Mouse (Mus musculus) hindbrain, embryonic 15.5 days (tissue): ENCODE data around the gene Defb19. TPM values are rescaled to one million over a fixed set of nuclear protein-coding genes. Genes with fewer than 3 reads are reported as not detected.

ENCODE experiments used
- ATAC-seq: fragments of 200-750 bp; cut with Nextera tagmentation; 2 replicates; pipeline ENCODE4 v1.8.0; 2017; ENCODE audit warnings: low read depth, moderate number of reproducible peaks, moderate TSS enrichment; ENCODE audit not compliant: low FRiP score
- H3K27ac ChIP-seq: fragments of 300-500 bp; sonication (generic); replicated peaks from 2 replicates; pipeline ENCODE4 v1.5.1; 2015; ENCODE audit warnings: mild to moderate bottlenecking, inconsistent platforms
- H3K27me3 ChIP-seq: fragments of 300-500 bp; sonication (generic); 2 replicates; pipeline ENCODE4 v1.6.1; 2015; ENCODE audit warnings: control low read depth, inconsistent platforms
- H3K36me3 ChIP-seq: fragments of 300-500 bp; sonication (generic); 2 replicates; pipeline ENCODE4 v1.6.1; 2015; ENCODE audit warnings: control low read depth, inconsistent platforms
- H3K4me1 ChIP-seq: fragments of 300-500 bp; sonication (generic); replicated peaks from 2 replicates; pipeline ENCODE4 v1.6.1; 2015; ENCODE audit warnings: control low read depth, inconsistent platforms
- H3K4me2 ChIP-seq: fragments of 300-500 bp; sonication (generic); 2 replicates; pipeline ENCODE4 v1.6.1; 2015; ENCODE audit warnings: moderate library complexity, mild to moderate bottlenecking, inconsistent platforms
- H3K4me3 ChIP-seq: fragments of 300-500 bp; sonication (generic); 2 replicates; pipeline ENCODE4 v1.5.1; 2015; ENCODE audit warnings: mild to moderate bottlenecking, inconsistent platforms
- H3K9ac ChIP-seq: fragments of 300-500 bp; sonication (generic); 2 replicates; pipeline ENCODE4 v1.6.1; 2015; ENCODE audit warnings: inconsistent platforms
- H3K9me3 ChIP-seq: fragments of 300-500 bp; sonication (generic); 2 replicates; pipeline ENCODE4 v1.6.1; 2016; ENCODE audit warnings: control low read depth, inconsistent platforms
- WGBS: fragments of 180-500 bp; shearing (Covaris S2); methylation state at CpG from one replicate; pipeline ENCODE4 v1.1.7; 2015; 5-methylcytosine and 5-hydroxymethylcytosine counted together
- polyA plus RNA-seq: library from polyadenylated mRNA; unstranded; fragments of >200 nt; fragmentation: Nextera tagmentation; extraction: Ambion mirVana; gene quantifications from 2 replicates; pipeline ENCODE4 v1.2.1, GENCODE M21; 2015

Gene Defb19
- polyA plus RNA-seq, 1 experiment from 2014 or later: not detected

DNA sequence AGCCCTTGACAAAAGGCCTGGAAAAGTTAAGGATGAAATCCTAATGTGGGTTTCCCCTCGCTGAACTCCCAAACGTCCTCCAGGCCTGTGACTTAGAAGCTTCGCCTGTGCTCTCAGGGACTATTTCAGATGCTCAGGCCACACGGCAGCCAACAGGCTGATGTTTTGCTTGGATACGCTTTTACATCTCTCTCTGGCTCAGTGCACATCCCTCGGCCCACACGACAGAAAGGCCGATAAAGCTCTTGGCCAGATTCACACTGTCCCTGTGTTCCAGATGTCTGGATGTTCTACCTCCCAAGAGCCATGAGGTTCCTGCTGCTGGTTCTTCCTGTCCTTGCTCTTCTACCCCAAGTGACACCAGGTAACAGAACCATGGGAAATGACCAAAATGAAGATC is 6.6 kb downstream of the Defb19 start:
- no peak overlapping the region for H3K27ac ChIP-seq
- no peak overlapping the region for H3K4me3 ChIP-seq
- H3K4me1 ChIP-seq: no peaks in the 10 kb centered on the region
- no peak overlapping the region for H3K4me2 ChIP-seq
- no peaks in the 10 kb centered on the region for H3K36me3 ChIP-seq
- no peak for ATAC-seq
- H3K9me3 ChIP-seq: no peaks in the 10 kb centered on the region
- no peak overlapping the region for H3K9ac ChIP-seq
- no peaks in the 10 kb centered on the region for H3K27me3 ChIP-seq
- WGBS: 92% methylated on average over 8 of the region's 8 CpGs

DNA sequence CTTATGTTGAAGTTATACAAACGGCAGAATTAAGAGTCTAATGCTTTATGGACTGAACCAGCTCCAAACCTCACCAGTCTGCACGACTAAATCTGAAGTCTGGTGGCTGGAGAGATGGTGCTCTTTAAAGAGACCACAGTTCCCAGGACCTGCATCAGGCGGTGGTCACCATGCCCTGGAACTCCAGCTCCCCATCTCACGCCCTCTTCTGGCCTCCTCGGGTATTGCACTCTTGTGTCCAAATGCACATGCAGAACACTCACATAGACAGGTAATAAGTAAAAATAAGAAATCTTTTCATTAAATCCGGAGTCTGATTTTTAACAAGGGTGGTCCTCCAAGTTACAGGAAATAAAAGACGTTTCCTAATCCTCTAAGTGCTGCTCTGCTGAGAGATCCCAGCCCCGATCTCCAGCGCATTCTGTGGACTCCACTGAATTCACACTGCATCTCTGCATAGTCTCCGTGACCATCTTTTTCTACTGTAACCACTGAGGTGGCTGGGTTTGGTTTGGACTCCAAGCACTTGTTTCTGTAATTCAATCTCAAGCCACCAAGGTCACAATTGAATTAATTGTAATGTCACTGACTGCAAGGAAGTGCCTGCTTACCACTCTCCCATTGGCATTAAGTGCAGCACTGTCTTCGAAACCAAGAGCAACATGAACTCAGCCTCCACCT is 7.9 kb downstream of the Defb19 start, which contains the start of gene Defb21:
TSS of gene Defb21 (plus strand) at position 631 of the 681 bp plus-strand sequence.
- H3K9ac ChIP-seq: no peak within 1 kb of the TSS
- H3K4me3 ChIP-seq: no peak within 1 kb of the TSS
- WGBS: 65% methylated on average over 11 of the region's 11 CpGs
- no peak within 1 kb of the TSS for H3K4me2 ChIP-seq
- H3K4me1 ChIP-seq: no peaks in the 10 kb centered on the region
- no peak within 1 kb of the TSS for H3K27ac ChIP-seq
- H3K36me3 ChIP-seq: no peaks in the 10 kb centered on the region
- ATAC-seq: no peak
- H3K9me3 ChIP-seq: no peaks in the 10 kb centered on the region
- no peaks in the 10 kb centered on the region for H3K27me3 ChIP-seq

DNA sequence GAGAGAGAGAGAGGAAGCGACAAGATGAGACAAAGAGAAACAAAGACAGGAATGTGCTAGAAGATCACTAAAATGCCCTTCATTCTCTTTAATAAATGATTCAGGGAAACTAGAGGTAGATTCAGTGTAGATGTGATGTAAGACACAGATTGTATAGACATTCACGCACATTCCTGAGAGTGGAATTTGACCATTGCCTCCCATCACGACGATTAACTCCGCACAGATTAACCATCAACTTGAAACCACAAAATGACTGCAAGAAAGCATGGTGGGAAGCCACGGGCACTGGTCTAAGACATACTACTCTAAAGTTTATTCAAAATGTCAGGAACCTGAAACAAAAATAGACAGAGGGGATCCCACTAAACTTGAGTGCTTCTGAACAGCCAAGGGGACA is 9.8 kb downstream of the Defb19 start:
- no peaks in the 10 kb centered on the region for H3K36me3 ChIP-seq
- H3K4me3 ChIP-seq: no peak overlapping the region
- H3K27ac ChIP-seq: no peak overlapping the region
- ATAC-seq: no peak
- H3K9ac ChIP-seq: no peak overlapping the region
- H3K9me3 ChIP-seq: no peaks in the 10 kb centered on the region
- WGBS: 84% methylated on average over 6 of the region's 6 CpGs
- no peak overlapping the region for H3K4me2 ChIP-seq
- H3K27me3 ChIP-seq: no peaks in the 10 kb centered on the region
- H3K4me1 ChIP-seq: no peaks in the 10 kb centered on the region

DNA sequence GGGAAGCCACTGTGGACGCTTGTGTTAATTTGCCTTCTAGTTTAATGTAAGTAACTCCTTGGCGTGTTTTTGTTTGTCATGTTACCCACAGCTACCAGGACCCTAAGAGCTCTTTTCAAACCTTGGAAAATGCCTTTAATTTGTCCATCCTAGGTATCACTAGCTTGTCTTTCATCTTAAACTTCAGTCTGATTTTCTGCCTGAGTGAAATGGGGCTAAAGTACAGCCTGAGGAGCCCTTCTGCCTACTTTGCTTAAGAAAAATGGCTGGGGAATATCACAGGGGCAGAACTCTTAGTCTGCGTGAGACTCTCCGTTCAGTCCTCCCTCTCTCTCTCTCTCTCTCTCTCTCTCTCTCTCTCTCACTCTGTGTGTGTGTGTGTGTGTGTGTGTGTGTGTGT is 10.2 kb downstream of the Defb19 start:
- H3K27me3 ChIP-seq: no peaks in the 10 kb centered on the region
- WGBS: 83% methylated on average over 4 of the region's 4 CpGs
- H3K4me1 ChIP-seq: no peaks in the 10 kb centered on the region
- H3K27ac ChIP-seq: no peak overlapping the region
- H3K9ac ChIP-seq: no peak overlapping the region
- no peak overlapping the region for H3K4me2 ChIP-seq
- no peaks in the 10 kb centered on the region for H3K36me3 ChIP-seq
- H3K9me3 ChIP-seq: no peaks in the 10 kb centered on the region
- H3K4me3 ChIP-seq: no peak overlapping the region
- ATAC-seq: no peak

DNA sequence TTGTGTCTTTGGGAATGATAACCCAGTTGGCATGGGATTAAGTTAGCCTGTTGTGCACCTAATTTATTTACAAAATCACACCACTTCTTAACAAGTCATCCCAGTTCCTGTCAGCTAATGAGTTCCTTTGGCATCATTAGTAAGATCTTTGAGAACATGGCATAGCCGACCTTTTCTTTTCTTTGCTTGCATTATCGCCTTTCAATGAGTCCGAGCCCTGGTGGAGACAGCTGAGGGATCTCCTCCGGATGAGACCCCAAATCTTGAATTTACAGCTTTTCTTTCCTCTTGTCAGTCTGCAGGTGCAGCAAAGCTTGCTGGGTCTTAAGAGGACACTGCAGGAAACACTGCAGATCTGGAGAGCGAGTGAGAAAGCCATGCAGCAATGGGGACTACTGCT is 11.1 kb downstream of the Defb19 start, which contains the start of gene Gm17416:
TSS of gene Gm17416 (plus strand) at position 301 of the 400 bp plus-strand sequence.
- no peak for ATAC-seq
- Histone ChIP-seq H3K9ac (no peak within 1 kb of the TSS), H3K4me3 (no peak within 1 kb of the TSS), H3K36me3 (no peaks in the 10 kb centered on the region), H3K27ac (no peak within 1 kb of the TSS), H3K27me3 (no peaks in the 10 kb centered on the region), H3K4me2 (no peak within 1 kb of the TSS), H3K4me1 (no peaks in the 10 kb centered on the region), H3K9me3 (no peaks in the 10 kb centered on the region)
- WGBS: 88% methylated on average over 5 of the region's 5 CpGs

DNA sequence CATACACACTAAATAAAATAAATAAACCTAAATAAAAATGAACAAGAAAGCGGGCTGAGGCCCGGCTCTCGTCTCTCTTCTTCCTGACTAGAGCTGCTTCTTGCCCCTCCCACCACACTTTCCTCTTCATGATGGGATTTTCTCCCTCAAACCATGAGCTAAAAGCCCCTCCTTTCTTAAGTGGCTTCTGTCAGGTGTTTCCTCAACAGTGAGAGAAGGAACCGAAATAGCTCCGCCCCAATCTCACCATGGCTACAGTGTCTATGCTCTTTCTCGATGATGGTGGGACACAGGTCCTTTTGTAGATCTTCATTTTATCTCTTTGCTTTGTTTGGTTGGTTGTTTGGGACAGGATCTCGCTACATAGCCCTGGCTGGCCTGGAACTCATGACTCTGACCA is 23.5 kb downstream of the Defb19 start:
- WGBS: 89% methylated on average over 7 of the region's 7 CpGs
- ATAC-seq: no peak
- Histone ChIP-seq H3K27ac (no peak overlapping the region), H3K27me3 (no peaks in the 10 kb centered on the region), H3K36me3 (no peaks in the 10 kb centered on the region), H3K4me1 (no peaks in the 10 kb centered on the region), H3K9ac (no peak overlapping the region), H3K4me2 (no peak overlapping the region), H3K4me3 (no peak overlapping the region), H3K9me3 (no peaks in the 10 kb centered on the region)

DNA sequence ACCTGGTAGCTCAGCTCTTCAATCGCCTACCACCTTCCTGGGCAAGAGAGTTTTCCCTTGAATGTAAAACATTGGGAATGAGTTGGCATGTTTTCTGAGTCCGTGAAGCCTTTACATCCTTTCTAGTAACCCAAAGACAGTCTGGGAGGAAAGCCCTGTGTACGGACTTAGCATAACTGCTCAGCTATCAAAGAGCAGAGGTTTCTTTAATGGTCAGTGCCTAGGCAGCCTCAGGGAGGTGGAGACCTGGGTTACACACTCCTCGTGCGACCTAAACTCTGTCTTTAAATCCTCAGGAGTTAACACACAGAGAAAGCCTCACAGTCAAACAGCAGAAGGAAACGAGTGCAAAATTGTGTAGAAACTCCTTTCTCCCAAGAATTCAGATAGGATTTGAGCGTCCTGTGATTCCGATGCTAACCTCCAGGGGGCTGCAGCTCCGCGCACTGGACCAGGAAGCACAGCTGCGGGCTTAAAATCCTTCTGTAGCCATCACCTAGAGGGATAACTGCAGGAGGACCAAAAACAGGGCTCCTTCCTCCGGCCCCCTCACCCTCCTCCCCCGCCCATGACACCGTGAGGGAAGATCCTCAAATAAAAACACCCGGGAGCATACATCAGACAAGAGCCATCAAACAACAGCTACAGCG is 26.2 kb downstream of the Defb19 start:
- Histone ChIP-seq H3K36me3 (no peaks in the 10 kb centered on the region), H3K27ac (no peak overlapping the region), H3K9ac (0 out of 2 replicates have a peak overlapping the region, but pooled peaks have one; percentile 13), H3K9me3 (no peaks in the 10 kb centered on the region), H3K4me3 (peak overlapping the region; percentile 17; the same call in 1 of the 2 replicates), H3K4me2 (peak overlapping the region; percentile 50), H3K4me1 (no peaks in the 10 kb centered on the region), H3K27me3 (no peaks in the 10 kb centered on the region)
- peak; percentile 45; the same call in 1 of the 2 replicates for ATAC-seq
- 16% methylated on average over 16 of the region's 16 CpGs for WGBS

DNA sequence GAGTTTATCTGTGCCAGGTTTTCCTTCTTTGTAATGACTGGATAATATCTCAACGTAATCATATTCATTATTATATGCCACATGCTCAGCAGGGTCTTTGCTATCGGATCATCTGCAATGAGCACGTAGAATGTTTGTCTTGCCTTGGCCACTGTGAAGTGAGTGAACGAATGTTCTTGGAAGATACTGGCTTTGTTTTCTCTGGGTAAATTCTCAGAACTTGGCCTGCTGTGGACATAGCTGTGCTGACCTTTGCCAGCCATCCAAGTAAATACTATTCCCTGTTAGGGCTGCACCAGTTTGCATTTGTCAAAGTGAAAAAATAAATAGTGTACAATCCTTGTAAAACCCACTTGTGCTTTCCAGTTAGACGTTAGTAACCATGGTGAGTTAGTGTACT is 32.0 kb downstream of the Defb19 start:
- Histone ChIP-seq H3K4me1 (no peaks in the 10 kb centered on the region), H3K4me2 (no peak overlapping the region), H3K27me3 (no peaks in the 10 kb centered on the region), H3K36me3 (no peaks in the 10 kb centered on the region), H3K4me3 (no peak overlapping the region), H3K27ac (no peak overlapping the region), H3K9me3 (no peaks in the 10 kb centered on the region), H3K9ac (no peak overlapping the region)
- 64% methylated on average over 5 of the region's 5 CpGs for WGBS
- no peak for ATAC-seq

DNA sequence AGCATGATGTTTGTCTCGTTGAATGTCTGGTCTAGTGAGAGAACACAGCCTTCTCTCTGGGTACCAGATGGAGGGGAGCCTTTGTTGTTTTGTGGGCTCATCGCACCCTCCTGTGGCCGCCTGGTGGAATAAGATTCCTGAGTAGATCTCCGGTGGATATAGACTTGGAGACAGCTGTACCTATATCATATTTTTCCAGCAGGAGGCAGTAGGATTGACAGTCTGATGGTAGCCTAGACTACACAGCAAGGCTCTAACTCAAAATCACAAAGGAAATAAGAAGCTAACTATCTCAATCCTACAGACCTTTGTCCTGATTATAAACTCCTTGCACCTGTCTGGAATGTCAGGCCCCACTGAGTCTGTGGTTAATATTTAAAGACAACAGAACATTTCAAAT is 35.4 kb downstream of the Defb19 start:
- WGBS: 19% methylated on average over 4 of the region's 4 CpGs
- ATAC-seq: no peak

DNA sequence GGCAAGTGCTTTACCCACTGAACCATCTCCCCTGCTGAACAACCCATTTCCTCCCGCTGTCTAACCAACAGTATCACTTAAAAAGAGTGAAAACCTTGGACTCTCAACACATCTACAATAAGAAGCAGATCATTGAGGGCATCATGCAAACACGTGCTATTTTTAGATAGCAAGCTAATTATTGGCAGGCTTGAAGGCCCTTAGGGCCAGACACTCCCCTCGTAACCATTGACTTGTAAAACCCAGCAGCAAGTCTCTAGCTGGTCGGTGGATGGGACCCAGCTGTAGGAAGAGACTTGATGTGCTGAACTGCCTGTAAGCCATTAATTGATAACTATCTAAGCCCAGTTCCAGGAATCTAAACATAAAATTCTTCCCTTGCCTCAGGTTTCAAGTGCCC is 36.6 kb downstream of the Defb19 start:
- no peaks in the 10 kb centered on the region for H3K4me1 ChIP-seq
- H3K4me3 ChIP-seq: no peak overlapping the region
- no peaks in the 10 kb centered on the region for H3K27me3 ChIP-seq
- no peak overlapping the region for H3K9ac ChIP-seq
- ATAC-seq: no peak
- WGBS: 80% methylated on average over 4 of the region's 4 CpGs
- H3K36me3 ChIP-seq: no peaks in the 10 kb centered on the region
- no peak overlapping the region for H3K27ac ChIP-seq
- no peak overlapping the region for H3K4me2 ChIP-seq
- no peaks in the 10 kb centered on the region for H3K9me3 ChIP-seq

More for the DNA sequence above, 35.4 kb downstream of the Defb19 start:
- Histone ChIP-seq H3K4me2 (no peak overlapping the region), H3K4me1 (no peaks in the 10 kb centered on the region), H3K27ac (no peak overlapping the region), H3K4me3 (no peak overlapping the region), H3K9ac (no peak overlapping the region), H3K9me3 (no peaks in the 10 kb centered on the region), H3K36me3 (no peaks in the 10 kb centered on the region), H3K27me3 (no peaks in the 10 kb centered on the region)

DNA sequence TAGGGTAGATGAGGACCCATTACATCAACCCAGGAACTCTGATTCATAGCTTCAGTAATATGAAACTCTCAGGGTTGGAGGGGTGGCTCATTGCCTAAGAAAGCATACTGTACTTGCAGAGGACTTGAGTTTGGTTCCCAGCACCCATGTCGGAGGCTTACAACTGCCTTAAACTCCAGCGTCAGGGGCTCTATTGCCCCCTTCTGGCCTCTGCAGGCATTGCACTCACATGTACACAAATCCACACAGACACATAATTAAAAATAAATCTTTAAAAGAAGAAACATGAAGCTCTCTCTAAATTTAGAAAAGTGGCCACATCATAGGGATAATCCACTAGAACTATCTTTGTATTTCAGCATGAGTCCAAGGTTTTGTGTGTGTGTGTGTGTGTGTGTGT is 37.2 kb downstream of the Defb19 start:
- WGBS: 82% methylated on average over 2 of the region's 2 CpGs
- Histone ChIP-seq H3K4me3 (no peak overlapping the region), H3K9ac (no peak overlapping the region), H3K36me3 (no peaks in the 10 kb centered on the region), H3K27me3 (no peaks in the 10 kb centered on the region), H3K4me2 (no peak overlapping the region), H3K4me1 (no peaks in the 10 kb centered on the region), H3K9me3 (no peaks in the 10 kb centered on the region), H3K27ac (no peak overlapping the region)
- no peak for ATAC-seq

DNA sequence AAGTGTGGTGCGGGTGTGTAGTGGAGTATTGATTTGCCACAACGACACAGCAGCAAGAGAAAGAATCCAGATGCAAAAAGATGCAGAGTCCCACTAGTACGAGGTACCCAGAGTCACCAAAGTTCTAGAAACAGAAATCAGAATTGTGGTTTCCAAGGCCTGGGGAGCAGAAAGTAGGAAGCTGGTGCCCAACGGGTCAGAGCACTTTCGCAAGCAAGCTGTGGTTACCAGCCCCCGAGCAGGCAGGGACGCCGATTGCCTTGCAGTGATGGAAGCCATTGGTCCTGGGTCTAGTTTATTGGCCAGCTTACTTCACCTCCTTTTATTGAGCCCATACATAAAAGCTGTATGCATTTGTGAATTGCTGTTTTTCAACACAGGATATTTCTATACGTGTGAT is 38.1 kb downstream of the Defb19 start:
- H3K9ac ChIP-seq: no peak overlapping the region
- no peaks in the 10 kb centered on the region for H3K36me3 ChIP-seq
- H3K9me3 ChIP-seq: no peaks in the 10 kb centered on the region
- H3K4me2 ChIP-seq: no peak overlapping the region
- no peaks in the 10 kb centered on the region for H3K27me3 ChIP-seq
- 90% methylated on average over 9 of the region's 9 CpGs for WGBS
- H3K4me1 ChIP-seq: no peaks in the 10 kb centered on the region
- ATAC-seq: no peak
- no peak overlapping the region for H3K4me3 ChIP-seq
- no peak overlapping the region for H3K27ac ChIP-seq
